Mouse (Mus musculus): ENCODE measurements around the gene Fam43b. TPM values are rescaled to one million over a fixed set of nuclear protein-coding genes. Genes with fewer than 3 reads are reported as not detected.

Gene Fam43b
- total and polyA plus RNA-seq, 2 experiments from 2014 or later: not detected

- DNase-seq (ENCODE audit: low spot score) (peak; percentile 50), ATAC-seq (ENCODE audit: insufficient read depth, low read depth) (peak; percentile 66)
- Histone ChIP-seq H3K4me3 (ENCODE audit: low read depth, low read length) (no peak overlapping the region), H3K9me3 (replicated peaks; ENCODE audit: control insufficient read depth, low read length) (no peaks in the 10 kb centered on the region), H3K4me2 (ENCODE audit: low read depth, low read length) (no peak overlapping the region), H3K36me3 (replicated peaks; ENCODE audit: control insufficient read depth, insufficient read depth, low read length) (no peaks in the 10 kb centered on the region), H3K4me1 (ENCODE audit: control insufficient read depth, insufficient read depth) (no peaks in the 10 kb centered on the region), H3K27me3 (ENCODE audit: control insufficient read depth, insufficient read depth, low read length) (0 out of 2 replicates have a peak, but pooled peaks cover 8% of the 10 kb centered on the region), H3K9ac (replicated peaks; ENCODE audit: low read depth, low read length) (no peak overlapping the region), H3K27ac (ENCODE audit: low read depth) (no peak overlapping the region)
- TF ChIP-seq EP300 (IDR thresholded peaks at IDR 0.05; ENCODE audit: low read depth) (no peak), CTCF (IDR thresholded peaks at IDR 0.05; ENCODE audit: low read depth) (no peak)
- 60% methylated on average over 12 of the region's 13 CpGs for WGBS
These were observed 11.3 kb upstream of the Fam43b start for GRCm38 (mm10) chr4:138407479-138408194.

DNA sequence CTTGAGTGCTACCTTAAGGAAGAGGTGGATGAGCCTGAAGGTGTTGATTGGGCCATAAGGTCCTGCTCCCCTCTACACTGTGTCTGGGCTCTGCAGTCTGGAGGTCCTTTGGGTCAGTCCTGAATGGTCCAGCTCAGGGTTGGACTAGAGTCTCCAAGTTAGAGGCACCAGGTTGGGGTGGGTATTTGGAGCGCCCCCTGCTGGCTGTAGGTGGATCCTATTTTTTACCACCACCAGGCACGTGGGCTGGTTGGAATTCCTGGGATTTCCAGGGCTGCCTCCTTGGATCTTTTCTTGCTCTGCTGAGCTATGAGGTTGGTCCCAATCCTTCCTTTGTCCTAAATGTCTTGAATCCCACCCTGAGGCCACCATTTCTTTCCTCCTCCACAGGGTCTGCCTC lies 8.5 kb upstream of the Fam43b start:
- H3K9me3 ChIP-seq (replicated peaks; ENCODE audit: control insufficient read depth, low read length): no peaks in the 10 kb centered on the region
- no peak overlapping the region for H3K4me2 ChIP-seq (ENCODE audit: low read depth, low read length)
- no peaks in the 10 kb centered on the region for H3K4me1 ChIP-seq (ENCODE audit: control insufficient read depth, insufficient read depth)
- TF ChIP-seq CTCF (IDR thresholded peaks at IDR 0.05; ENCODE audit: low read depth): peak; percentile 41
- no peak for TF ChIP-seq EP300 (IDR thresholded peaks at IDR 0.05; ENCODE audit: low read depth)
- DNase-seq (ENCODE audit: low spot score) (no peak), ATAC-seq (ENCODE audit: insufficient read depth, low read depth) (no peak)
- H3K27ac ChIP-seq (ENCODE audit: low read depth): no peak overlapping the region
- 4% methylated on average over 2 of the region's 2 CpGs for WGBS
- H3K4me3 ChIP-seq (ENCODE audit: low read depth, low read length): no peak overlapping the region
- no peaks in the 10 kb centered on the region for H3K36me3 ChIP-seq (replicated peaks; ENCODE audit: control insufficient read depth, insufficient read depth, low read length)
- H3K27me3 ChIP-seq (ENCODE audit: control insufficient read depth, insufficient read depth, low read length): no peaks in the 10 kb centered on the region
- no peak overlapping the region for H3K9ac ChIP-seq (replicated peaks; ENCODE audit: low read depth, low read length)

DNA sequence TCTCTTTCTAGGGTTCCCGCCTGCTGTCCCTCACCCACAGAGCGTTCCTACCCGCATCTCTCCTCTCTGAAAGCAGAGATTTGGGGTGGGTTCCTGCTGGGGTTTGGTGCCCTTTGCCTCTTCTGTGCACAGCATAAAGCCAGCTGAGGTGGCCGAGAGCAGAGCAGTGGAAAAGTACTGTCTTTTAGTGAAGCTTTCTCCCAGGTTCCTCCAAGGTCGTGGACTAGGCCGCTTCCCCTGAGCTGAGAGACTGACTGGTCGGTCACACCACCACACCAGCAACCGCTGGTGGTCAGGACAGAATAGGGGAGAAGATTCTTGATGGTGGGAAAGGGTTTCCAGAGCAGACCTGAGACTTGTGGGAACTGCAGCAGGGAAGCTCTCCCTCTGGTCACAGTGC lies 383 bp upstream of the Fam43b start:
- Histone ChIP-seq H3K4me3 (ENCODE audit: low read depth, low read length) (peak overlapping the region; percentile 38), H3K9ac (replicated peaks; ENCODE audit: low read depth, low read length) (no peak overlapping the region), H3K36me3 (replicated peaks; ENCODE audit: control insufficient read depth, insufficient read depth, low read length) (no peaks in the 10 kb centered on the region), H3K9me3 (replicated peaks; ENCODE audit: control insufficient read depth, low read length) (no peaks in the 10 kb centered on the region), H3K27me3 (ENCODE audit: control insufficient read depth, insufficient read depth, low read length) (peaks cover 61% of the 10 kb centered on the region), H3K27ac (ENCODE audit: low read depth) (no peak overlapping the region), H3K4me2 (ENCODE audit: low read depth, low read length) (peak overlapping the region; percentile 50), H3K4me1 (ENCODE audit: control insufficient read depth, insufficient read depth) (peaks cover 4% of the 10 kb centered on the region; the same call in 1 of the 2 replicates)
- 12% methylated on average over 8 of the region's 8 CpGs for WGBS
- DNase-seq (ENCODE audit: low spot score): no peak
- TF ChIP-seq EP300 (IDR thresholded peaks at IDR 0.05; ENCODE audit: low read depth): no peak
- TF ChIP-seq CTCF (IDR thresholded peaks at IDR 0.05; ENCODE audit: low read depth): no peak
- no peak for ATAC-seq (ENCODE audit: insufficient read depth, low read depth)

- Histone ChIP-seq H3K9ac (replicated peaks; ENCODE audit: low read depth, low read length) (no peak overlapping the region), H3K4me1 (ENCODE audit: control insufficient read depth, insufficient read depth) (peaks cover 4% of the 10 kb centered on the region; the same call in 1 of the 2 replicates), H3K27me3 (ENCODE audit: control insufficient read depth, insufficient read depth, low read length) (peaks cover 61% of the 10 kb centered on the region), H3K4me3 (ENCODE audit: low read depth, low read length) (peak overlapping the region; percentile 38), H3K27ac (ENCODE audit: low read depth) (no peak overlapping the region), H3K36me3 (replicated peaks; ENCODE audit: control insufficient read depth, insufficient read depth, low read length) (no peaks in the 10 kb centered on the region), H3K4me2 (ENCODE audit: low read depth, low read length) (peak overlapping the region; percentile 50), H3K9me3 (replicated peaks; ENCODE audit: control insufficient read depth, low read length) (no peaks in the 10 kb centered on the region)
- WGBS: under 1% methylated on average over 99 of the region's 103 CpGs
- TF ChIP-seq CTCF (IDR thresholded peaks at IDR 0.05; ENCODE audit: low read depth): no peak
- TF ChIP-seq EP300 (IDR thresholded peaks at IDR 0.05; ENCODE audit: low read depth): no peak
- ATAC-seq (ENCODE audit: insufficient read depth, low read depth) (no peak), DNase-seq (ENCODE audit: low spot score) (no peak)
These were observed 999 bp downstream of the Fam43b start for GRCm38 (mm10) chr4:138395087-138395970.

- no peak for TF ChIP-seq CTCF (IDR thresholded peaks at IDR 0.05; ENCODE audit: low read depth)
- no peak for TF ChIP-seq EP300 (IDR thresholded peaks at IDR 0.05; ENCODE audit: low read depth)
- H3K27ac ChIP-seq (ENCODE audit: low read depth): no peak overlapping the region
- no peak for ATAC-seq (ENCODE audit: insufficient read depth, low read depth)
- no peak overlapping the region for H3K4me2 ChIP-seq (ENCODE audit: low read depth, low read length)
- no peaks in the 10 kb centered on the region for H3K36me3 ChIP-seq (replicated peaks; ENCODE audit: control insufficient read depth, insufficient read depth, low read length)
- peaks cover 61% of the 10 kb centered on the region for H3K27me3 ChIP-seq (ENCODE audit: control insufficient read depth, insufficient read depth, low read length)
- WGBS: 49% methylated on average over 7 of the region's 7 CpGs
- no peaks in the 10 kb centered on the region for H3K9me3 ChIP-seq (replicated peaks; ENCODE audit: control insufficient read depth, low read length)
- no peak for DNase-seq (ENCODE audit: low spot score)
- H3K4me1 ChIP-seq (ENCODE audit: control insufficient read depth, insufficient read depth): peaks cover 4% of the 10 kb centered on the region; the same call in 1 of the 2 replicates
- H3K9ac ChIP-seq (replicated peaks; ENCODE audit: low read depth, low read length): no peak overlapping the region
- no peak overlapping the region for H3K4me3 ChIP-seq (ENCODE audit: low read depth, low read length)
These were observed 2.6 kb downstream of the Fam43b start for GRCm38 (mm10) chr4:138393703-138394102.
